Mouse (Mus musculus) liver, embryonic 14.5 days (tissue): Measurements from ENCODE around the gene Nedd4. TPM values are rescaled to one million over a fixed set of nuclear protein-coding genes. Genes with fewer than 3 reads are reported as not detected.
A peak's percentile ranks its signal among the peaks of the same experiment; 100 is the strongest.

Source experiments
- ATAC-seq: fragments of 200-750 bp; cut with Nextera tagmentation; 2 replicates; pipeline ENCODE4 v1.8.0; 2017; ENCODE audit warnings: moderate number of reproducible peaks, mild to moderate bottlenecking, moderate library complexity; ENCODE audit not compliant: insufficient read depth
- DNase-seq, 3 experiments: peaks; one replicate each; pipeline ENCODE4 v3.0.0-alpha.2; 2012 to 2013; ENCODE audit warnings: low read depth in 3 of 3, low spot score in 3 of 3
- H3K27ac ChIP-seq: fragments of 300-500 bp; sonication (generic); 2 replicates; pipeline ENCODE4 v1.5.1; 2014; ENCODE audit warnings: moderate library complexity, mild to moderate bottlenecking, control low read depth, inconsistent platforms
- H3K27me3 ChIP-seq: fragments of 300-500 bp; sonication (generic); 2 replicates; pipeline ENCODE4 v1.6.1; 2014; ENCODE audit warnings: mild to moderate bottlenecking, low read length, moderate library complexity; ENCODE audit not compliant: control insufficient read depth, insufficient read depth
- H3K36me3 ChIP-seq: fragments of 300-500 bp; sonication (generic); replicated peaks from 2 replicates; pipeline ENCODE4 v1.6.1; 2014; ENCODE audit warnings: low read depth; ENCODE audit not compliant: control insufficient read depth, insufficient read depth
- H3K4me1 ChIP-seq, 2 experiments: fragments of 200-500 bp in 1 of 2; fragments of 300-500 bp in 1 of 2; sonication (generic) in 1 of 2; replicated peaks; 2 replicates each; pipeline ENCODE4 v1.6.1; 2012 to 2014; ENCODE audit warnings: antibody characterized with exemption in 1 of 2, inconsistent platforms in 1 of 2, low read length in 1 of 2; ENCODE audit not compliant: control insufficient read depth in 2 of 2, insufficient read depth in 2 of 2
- H3K4me2 ChIP-seq: fragments of 300-500 bp; sonication (generic); 2 replicates; pipeline ENCODE4 v1.6.1; 2014; ENCODE audit warnings: low read depth, mild to moderate bottlenecking, control low read depth, moderate library complexity
- H3K4me3 ChIP-seq, 2 experiments: fragments of 200-500 bp in 1 of 2; fragments of 300-500 bp in 1 of 2; sonication (generic) in 1 of 2; 2 replicates each; pipeline ENCODE4 v1.5.1; 2012 to 2014; ENCODE audit warnings: low read depth in 2 of 2, low read length in 2 of 2, mild to moderate bottlenecking in 2 of 2, control low read depth in 1 of 2, inconsistent platforms in 1 of 2, moderate library complexity in 1 of 2; ENCODE audit not compliant: insufficient read depth in 1 of 2
- H3K9ac ChIP-seq: fragments of 300-500 bp; sonication (generic); replicated peaks from 2 replicates; pipeline ENCODE4 v1.6.1; 2014; ENCODE audit warnings: mild to moderate bottlenecking, control low read depth, moderate library complexity
- H3K9me3 ChIP-seq: fragments of 300-500 bp; sonication (generic); 2 replicates; pipeline ENCODE4 v1.6.1; 2016; ENCODE audit warnings: low read length, mixed read lengths; ENCODE audit not compliant: control insufficient read depth
- CTCF ChIP-seq: IDR thresholded peaks from 2 replicates; pipeline ENCODE4 v1.5.1; 2016; ENCODE audit warnings: antibody characterized with exemption, low read depth, control low read depth
- EP300 ChIP-seq: IDR thresholded peaks from 2 replicates; pipeline ENCODE4 v1.6.1; 2016; ENCODE audit warnings: antibody characterized with exemption, low read depth
- WGBS: fragments of 180-500 bp; shearing (Covaris S2); extraction: QIAGEN DNeasy Blood & Tissue Kit; methylation state at CpG from one replicate; pipeline ENCODE4 v1.1.7; 2014; ENCODE audit not compliant: insufficient replicate concordance; 5-methylcytosine and 5-hydroxymethylcytosine counted together
- polyA plus RNA-seq, 2 experiments: library from polyadenylated mRNA; depleted of rRNA in 1 of 2; stranded (reverse) in 1 of 2; unstranded in 1 of 2; fragments of >200 nt; fragmentation: Nextera tagmentation in 1 of 2; extraction: Ambion mirVana in 1 of 2; gene quantifications; 2 replicates each; pipeline versions ENCODE4 v1.2.1 to v1.2.3; 2012 to 2014

Gene Nedd4
- polyA plus RNA-seq, 2 experiments = 86.9 to 87.8 TPM

- TF ChIP-seq CTCF (no peak), EP300 (no peak)
- peak; percentile 26 for ATAC-seq
- WGBS = 80% methylated on average over 2 of the region's 2 CpGs
Observed at GRCm38 (mm10) chr9:72750272-72750671, 88.1 kb downstream of the Nedd4 start.

GRCm38 (mm10) chr9:72752656-72753055 lies 90.5 kb downstream of the Nedd4 start:
- Histone ChIP-seq H3K4me3 (no peak overlapping the region), H3K9ac (no peak overlapping the region), H3K4me1 (no peaks in the 10 kb centered on the region), H3K9me3 (no peaks in the 10 kb centered on the region), H3K27ac (no peak overlapping the region), H3K36me3 (peaks cover 11% of the 10 kb centered on the region), H3K4me2 (no peak overlapping the region), H3K27me3 (no peaks in the 10 kb centered on the region)
- 57% methylated on average over 9 of the region's 9 CpGs for WGBS
- DNase-seq (no peak), ATAC-seq (no peak)
- TF ChIP-seq EP300 = no peak
- TF ChIP-seq CTCF = no peak

More at GRCm38 (mm10) chr9:72750272-72750671, 88.1 kb downstream of the Nedd4 start:
- Histone ChIP-seq H3K9me3 (no peaks in the 10 kb centered on the region), H3K4me3 (no peak overlapping the region), H3K4me2 (no peak overlapping the region), H3K4me1 (no peaks in the 10 kb centered on the region), H3K27ac (no peak overlapping the region), H3K9ac (no peak overlapping the region), H3K36me3 (peaks cover 34% of the 10 kb centered on the region), H3K27me3 (no peaks in the 10 kb centered on the region)
- no peak for DNase-seq

GRCm38 (mm10) chr9:72753741-72754140 lies 91.6 kb downstream of the Nedd4 start:
- Histone ChIP-seq H3K27ac (no peak overlapping the region), H3K9ac (no peak overlapping the region), H3K27me3 (no peaks in the 10 kb centered on the region), H3K36me3 (peaks cover 2% of the 10 kb centered on the region), H3K4me3 (no peak overlapping the region), H3K9me3 (no peaks in the 10 kb centered on the region), H3K4me2 (no peak overlapping the region), H3K4me1 (peaks cover 0 to 5% of the 10 kb centered on the region in 2 experiments; a peak in 1 of 4 replicates)
- no peak for DNase-seq
- TF ChIP-seq CTCF = no peak
- TF ChIP-seq EP300 = no peak
- 37% methylated on average over 7 of the region's 7 CpGs for WGBS
- no peak for ATAC-seq

- Histone ChIP-seq H3K36me3 (no peaks in the 10 kb centered on the region), H3K27me3 (no peaks in the 10 kb centered on the region), H3K9me3 (no peaks in the 10 kb centered on the region), H3K4me3 (no peak overlapping the region), H3K9ac (no peak overlapping the region), H3K27ac (no peak overlapping the region), H3K4me1 (peaks cover 0 to 5% of the 10 kb centered on the region in 2 experiments; a peak in 1 of 4 replicates), H3K4me2 (no peak overlapping the region)
- DNase-seq = no peak
- TF ChIP-seq EP300 (no peak), CTCF (no peak)
- no peak for ATAC-seq
- WGBS = 66% methylated on average over 5 of the region's 5 CpGs
Observed at GRCm38 (mm10) chr9:72757143-72757542, 95.0 kb downstream of the Nedd4 start.

GRCm38 (mm10) chr9:72758705-72759131 lies 96.6 kb downstream of the Nedd4 start:
- ATAC-seq (no peak), DNase-seq (no peak)
- 38% methylated on average over 8 of the region's 8 CpGs for WGBS
- no peaks in the 10 kb centered on the region for H3K27me3 ChIP-seq
- no peaks in the 10 kb centered on the region for H3K9me3 ChIP-seq
- peaks cover 0 to 5% of the 10 kb centered on the region in 2 experiments; a peak in 1 of 4 replicates for H3K4me1 ChIP-seq
- no peak overlapping the region for H3K4me3 ChIP-seq
- TF ChIP-seq CTCF (no peak), EP300 (no peak)
- H3K36me3 ChIP-seq = no peaks in the 10 kb centered on the region
- no peak overlapping the region for H3K27ac ChIP-seq
- no peak overlapping the region for H3K9ac ChIP-seq
- H3K4me2 ChIP-seq = no peak overlapping the region
